ENCODE assay signal across 9 mouse cellular contexts in genomic region chr2:113654583-113654982, GRCm38 (mm10).
DNase-seq lines count a peak whose midpoint lies in the region; ATAC-seq lines count a peak whose summit lies in the region.
"Had no signal": no experiment of that assay in that cellular context is flagged by ENCODE, and none has a peak within 500 bp of the region (broad histone marks: within the 10 kb centered on the region; RNA-seq: fewer than 3 reads in every experiment).

No protein-coding gene starts in this region.

- H3K9me3 ChIP-seq in forebrain, embryonic 12.5 days = no peaks in the 10 kb centered on the region
- no peaks in the 10 kb centered on the region for H3K9me3 ChIP-seq in forebrain, embryonic 11.5 days (ENCODE audit: control insufficient read depth, low read length)
- H3K9me3 ChIP-seq in neural tube, embryonic 12.5 days = no peaks in the 10 kb centered on the region
- H3K9me3 ChIP-seq in neural tube, embryonic 15.5 days (replicated peaks) = no peaks in the 10 kb centered on the region
- no peaks in the 10 kb centered on the region for H3K9me3 ChIP-seq in midbrain, embryonic 16.5 days (replicated peaks; ENCODE audit: control insufficient read depth, low read length, poor library complexity, severe bottlenecking)

- DNase-seq in forebrain, embryonic 11.5 days (ENCODE audit: low spot score) = no peak
- peak; percentile 13 to 17 for DNase-seq in heart, adult 9 months (ENCODE audit: low spot score in 2 of 2)
- no peak for DNase-seq in spleen, postnatal 36 days (ENCODE audit: low spot score in 2 of 2)
- DNase-seq: gastrocnemius, postnatal 10 days had no signal

- peaks cover 16% of the 10 kb centered on the region for H3K4me1 ChIP-seq in forebrain, embryonic 12.5 days
- no peaks in the 10 kb centered on the region; the same call in 1 of the 2 replicates for H3K4me1 ChIP-seq in forebrain, embryonic 11.5 days (replicated peaks; ENCODE audit: control insufficient read depth, insufficient read depth, low read length)
- peaks cover 3% of the 10 kb centered on the region; the same call in 1 of the 2 replicates for H3K4me1 ChIP-seq in neural tube, embryonic 12.5 days
- H3K4me1 ChIP-seq in neural tube, embryonic 15.5 days = peaks cover 16% of the 10 kb centered on the region
- peaks cover 3% of the 10 kb centered on the region; the same call in 1 of the 2 replicates for H3K4me1 ChIP-seq in midbrain, embryonic 16.5 days (ENCODE audit: control insufficient read depth, insufficient read depth, low read length)

- H3K27ac ChIP-seq in forebrain, embryonic 12.5 days = no peak overlapping the region
- no peak overlapping the region for H3K27ac ChIP-seq in forebrain, embryonic 11.5 days (ENCODE audit: low read depth, low read length)
- H3K27ac ChIP-seq in neural tube, embryonic 12.5 days = no peak overlapping the region
- H3K27ac ChIP-seq in neural tube, embryonic 15.5 days (replicated peaks) = no peak overlapping the region
- no peak overlapping the region for H3K27ac ChIP-seq in midbrain, embryonic 16.5 days (ENCODE audit: low read length)

- H3K9ac ChIP-seq in forebrain, embryonic 12.5 days = no peak overlapping the region
- no peak overlapping the region for H3K9ac ChIP-seq in forebrain, embryonic 11.5 days (ENCODE audit: low read length)
- H3K9ac ChIP-seq in neural tube, embryonic 12.5 days = no peak overlapping the region
- H3K9ac ChIP-seq in neural tube, embryonic 15.5 days (replicated peaks) = no peak overlapping the region
- H3K9ac ChIP-seq in midbrain, embryonic 16.5 days (ENCODE audit: low read depth, low read length) = no peak overlapping the region

- 65% methylated on average over 6 of the region's 6 CpGs for WGBS in forebrain, embryonic 12.5 days
- 81% methylated on average over 6 of the region's 6 CpGs for WGBS in forebrain, embryonic 11.5 days
- 60% methylated on average over 6 of the region's 6 CpGs for WGBS in neural tube, embryonic 12.5 days
- WGBS in neural tube, embryonic 15.5 days = 51% methylated on average over 6 of the region's 6 CpGs
- WGBS in midbrain, embryonic 16.5 days = 60% methylated on average over 6 of the region's 6 CpGs

- no peaks in the 10 kb centered on the region for H3K36me3 ChIP-seq in forebrain, embryonic 12.5 days (replicated peaks)
- H3K36me3 ChIP-seq in forebrain, embryonic 11.5 days (ENCODE audit: control insufficient read depth, insufficient read depth, low read length) = no peaks in the 10 kb centered on the region
- no peaks in the 10 kb centered on the region for H3K36me3 ChIP-seq in neural tube, embryonic 12.5 days
- H3K36me3 ChIP-seq in neural tube, embryonic 15.5 days = no peaks in the 10 kb centered on the region
- H3K36me3 ChIP-seq in midbrain, embryonic 16.5 days (ENCODE audit: control insufficient read depth, insufficient read depth, low read length) = no peaks in the 10 kb centered on the region

- H3K4me3 ChIP-seq in forebrain, embryonic 12.5 days (replicated peaks) = no peak overlapping the region
- H3K4me3 ChIP-seq in forebrain, embryonic 11.5 days (ENCODE audit: low read depth, low read length) = no peak overlapping the region
- H3K4me3 ChIP-seq in neural tube, embryonic 12.5 days = no peak overlapping the region
- H3K4me3 ChIP-seq in neural tube, embryonic 15.5 days (replicated peaks) = no peak overlapping the region
- H3K4me3 ChIP-seq in midbrain, embryonic 16.5 days (ENCODE audit: low read depth, low read length) = no peak overlapping the region

- ATAC-seq in forebrain, embryonic 12.5 days (ENCODE audit: low FRiP score) = peak; percentile 73; the same call in 1 of the 2 replicates
- ATAC-seq in forebrain, embryonic 11.5 days (replicated peaks; ENCODE audit: low FRiP score) = no peak
- peak; percentile 22; the same call in 1 of the 2 replicates for ATAC-seq in neural tube, embryonic 12.5 days (ENCODE audit: low FRiP score, low read depth)
- no peak for ATAC-seq in neural tube, embryonic 15.5 days (ENCODE audit: low FRiP score)
- ATAC-seq in midbrain, embryonic 16.5 days = peak; percentile 55
- ATAC-seq in megakaryocyte progenitor cell, adult 5-6 weeks (replicated peaks; ENCODE audit: poor library complexity) = no peak

- no peak overlapping the region for H3K4me2 ChIP-seq in forebrain, embryonic 12.5 days
- no peak overlapping the region for H3K4me2 ChIP-seq in forebrain, embryonic 11.5 days (ENCODE audit: low read depth, low read length, severe bottlenecking)
- H3K4me2 ChIP-seq in neural tube, embryonic 12.5 days (replicated peaks) = no peak overlapping the region
- no peak overlapping the region for H3K4me2 ChIP-seq in neural tube, embryonic 15.5 days
- no peak overlapping the region for H3K4me2 ChIP-seq in midbrain, embryonic 16.5 days (ENCODE audit: low read length)

- no peaks in the 10 kb centered on the region for H3K27me3 ChIP-seq in forebrain, embryonic 12.5 days
- H3K27me3 ChIP-seq in forebrain, embryonic 11.5 days (ENCODE audit: control insufficient read depth, insufficient read depth, low read length) = no peaks in the 10 kb centered on the region
- H3K27me3 ChIP-seq in neural tube, embryonic 12.5 days (replicated peaks) = no peaks in the 10 kb centered on the region
- H3K27me3 ChIP-seq in neural tube, embryonic 15.5 days (replicated peaks) = no peaks in the 10 kb centered on the region
- no peaks in the 10 kb centered on the region for H3K27me3 ChIP-seq in midbrain, embryonic 16.5 days (ENCODE audit: control insufficient read depth, insufficient read depth, low read depth, low read length)

Comparison
In these comparisons a context has a peak if more than half of its experiments do, and no peak if none do; other contexts are left out.
1. ATAC-seq: peak in forebrain, embryonic 12.5 days (single experiment), neural tube, embryonic 12.5 days (single experiment) and midbrain, embryonic 16.5 days (single experiment); none in forebrain, embryonic 11.5 days (single experiment), neural tube, embryonic 15.5 days (single experiment) and megakaryocyte progenitor cell, adult 5-6 weeks (single experiment).
2. DNase-seq: peak in heart, adult 9 months (2 of 2); none in forebrain, embryonic 11.5 days (single experiment) and spleen, postnatal 36 days (0 of 2).